Mouse (Mus musculus) heart, embryonic 11.5 days (tissue): Measurements from ENCODE around the gene Mrtfb. TPM values are rescaled to one million over a fixed set of nuclear protein-coding genes. Genes with fewer than 3 reads are reported as not detected.
A peak's percentile ranks its signal among the peaks of the same experiment; 100 is the strongest.

ENCODE experiments used
- ATAC-seq: fragments of 200-750 bp; cut with Nextera tagmentation; replicated peaks from 2 replicates; pipeline ENCODE4 v1.8.0; 2017; ENCODE audit warnings: moderate library complexity; ENCODE audit not compliant: insufficient number of reproducible peaks, low FRiP score, low TSS enrichment
- H3K27ac ChIP-seq: fragments of 300-500 bp; sonication (generic); 2 replicates; pipeline ENCODE4 v1.5.1; 2014; ENCODE audit warnings: mild to moderate bottlenecking, low read depth, low read length
- H3K27me3 ChIP-seq: fragments of 300-500 bp; sonication (generic); 2 replicates; pipeline ENCODE4 v1.6.1; 2014; ENCODE audit warnings: mild to moderate bottlenecking, low read length, mixed read lengths; ENCODE audit not compliant: control insufficient read depth, insufficient read depth
- H3K36me3 ChIP-seq: fragments of 300-500 bp; sonication (generic); 2 replicates; pipeline ENCODE4 v1.6.1; 2014; ENCODE audit warnings: mild to moderate bottlenecking, low read length, moderate library complexity, mixed read lengths; ENCODE audit not compliant: control insufficient read depth, insufficient read depth
- H3K4me1 ChIP-seq: fragments of 300-500 bp; sonication (generic); 2 replicates; pipeline ENCODE4 v1.6.1; 2014; ENCODE audit warnings: low read length; ENCODE audit not compliant: control insufficient read depth, insufficient read depth
- H3K4me2 ChIP-seq: fragments of 300-500 bp; sonication (generic); 2 replicates; pipeline ENCODE4 v1.6.1; 2014; ENCODE audit warnings: mild to moderate bottlenecking, moderate library complexity
- H3K4me3 ChIP-seq: fragments of 300-500 bp; sonication (generic); 2 replicates; pipeline ENCODE4 v1.5.1; 2014; ENCODE audit warnings: low read depth, low read length
- H3K9ac ChIP-seq: fragments of 300-500 bp; sonication (generic); 2 replicates; pipeline ENCODE4 v1.6.1; 2014; ENCODE audit warnings: mild to moderate bottlenecking, low read depth, low read length, moderate library complexity
- H3K9me3 ChIP-seq: fragments of 300-500 bp; sonication (generic); replicated peaks from 2 replicates; pipeline ENCODE4 v1.6.1; 2016; ENCODE audit warnings: low read length; ENCODE audit not compliant: control insufficient read depth
- WGBS: fragments of 180-500 bp; shearing (Covaris S2); extraction: QIAGEN DNeasy Blood & Tissue Kit; methylation state at CpG from one replicate; pipeline ENCODE4 v1.1.7; 2014; ENCODE audit not compliant: insufficient replicate concordance; 5-methylcytosine and 5-hydroxymethylcytosine counted together
- polyA plus RNA-seq: library from polyadenylated mRNA; unstranded; fragments of >200 nt; fragmentation: Nextera tagmentation; extraction: Ambion mirVana; gene quantifications from 2 replicates; pipeline ENCODE4 v1.2.1, GENCODE M21; 2014

The Mrtfb gene
- polyA plus RNA-seq, 1 experiment from 2014 or later = 20.2 TPM

DNA sequence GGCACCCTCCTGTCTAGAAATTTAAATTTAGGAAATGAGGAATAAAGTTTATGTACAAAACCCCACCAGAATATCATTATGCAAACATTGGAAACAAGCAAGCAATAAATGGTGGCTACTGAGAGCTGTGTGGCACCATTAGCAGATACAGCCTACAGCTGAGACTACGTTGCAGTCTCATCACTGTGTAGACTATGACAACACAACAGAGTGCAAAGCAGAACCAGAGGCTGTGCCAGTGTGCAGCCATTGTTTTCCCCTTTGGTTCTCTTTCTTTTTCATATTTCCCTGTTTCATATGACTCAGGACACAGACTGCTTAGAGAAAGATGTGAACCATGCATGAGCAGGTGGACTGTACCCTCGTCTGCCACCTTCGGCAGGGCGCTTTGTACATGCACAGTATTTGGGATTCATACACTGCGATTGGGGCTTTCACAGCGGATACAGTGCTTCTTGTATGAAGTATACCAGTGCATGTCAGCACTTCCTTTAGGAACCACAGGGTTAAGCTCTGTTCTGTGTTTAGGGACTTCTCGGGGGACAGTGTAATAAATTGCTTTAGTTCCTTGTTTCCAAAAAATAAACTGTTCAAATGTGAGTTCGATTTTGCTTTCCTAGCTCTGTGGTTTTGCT lies 116.7 kb downstream of the Mrtfb start:
- H3K4me1 ChIP-seq = peaks cover 10% of the 10 kb centered on the region
- no peak overlapping the region for H3K27ac ChIP-seq
- WGBS = 91% methylated on average over 8 of the region's 8 CpGs
- H3K9ac ChIP-seq = no peak overlapping the region
- H3K27me3 ChIP-seq = no peaks in the 10 kb centered on the region
- no peak for ATAC-seq
- H3K9me3 ChIP-seq = no peaks in the 10 kb centered on the region
- no peaks in the 10 kb centered on the region for H3K36me3 ChIP-seq
- H3K4me2 ChIP-seq = no peak overlapping the region
- H3K4me3 ChIP-seq = no peak overlapping the region

- WGBS = 38% methylated on average over 7 of the region's 7 CpGs
- Histone ChIP-seq H3K9ac (no peak overlapping the region), H3K27ac (peak overlapping the region; percentile 31), H3K4me2 (peak overlapping the region; percentile 46), H3K9me3 (no peaks in the 10 kb centered on the region), H3K36me3 (no peaks in the 10 kb centered on the region), H3K4me3 (no peak overlapping the region), H3K27me3 (no peaks in the 10 kb centered on the region), H3K4me1 (peaks cover 12% of the 10 kb centered on the region)
- ATAC-seq = no peak
Measured at GRCm38 (mm10) chr16:13376947-13377486, 120.7 kb downstream of the Mrtfb start.

- H3K36me3 ChIP-seq = no peaks in the 10 kb centered on the region; the same call in 1 of the 2 replicates
Measured at GRCm38 (mm10) chr16:13378157-13378556, 121.9 kb downstream of the Mrtfb start.

DNA sequence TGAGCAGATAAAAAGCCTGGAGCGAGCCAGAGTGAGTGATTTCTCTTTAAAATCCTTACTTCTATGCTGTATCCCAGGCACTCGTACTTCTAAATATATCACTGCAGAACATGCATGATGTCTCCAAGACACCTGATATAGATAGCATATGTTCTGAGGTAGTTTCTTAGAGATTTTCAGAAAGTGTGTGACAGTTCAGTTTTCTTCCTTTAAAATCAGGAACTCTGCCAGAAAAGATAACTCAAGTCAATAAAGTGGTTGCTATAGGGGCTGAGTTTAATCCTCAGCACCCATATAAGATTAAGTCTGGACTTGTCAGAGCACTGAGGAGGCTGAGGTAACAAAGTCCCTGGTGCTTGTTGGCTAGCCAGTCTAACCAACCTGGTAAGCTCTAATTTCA lies 123.6 kb downstream of the Mrtfb start:
- H3K4me1 ChIP-seq = peaks cover 12% of the 10 kb centered on the region
- H3K27me3 ChIP-seq = no peaks in the 10 kb centered on the region
- H3K9me3 ChIP-seq = no peaks in the 10 kb centered on the region
- H3K4me2 ChIP-seq = no peak overlapping the region
- WGBS = 50% methylated on average over 2 of the region's 2 CpGs
- H3K4me3 ChIP-seq = no peak overlapping the region
- no peak overlapping the region for H3K9ac ChIP-seq
- no peaks in the 10 kb centered on the region; the same call in 1 of the 2 replicates for H3K36me3 ChIP-seq
- no peak overlapping the region for H3K27ac ChIP-seq
- ATAC-seq = no peak

More at GRCm38 (mm10) chr16:13378157-13378556, 121.9 kb downstream of the Mrtfb start:
- Histone ChIP-seq H3K4me3 (no peak overlapping the region), H3K9me3 (no peaks in the 10 kb centered on the region), H3K9ac (no peak overlapping the region), H3K4me1 (peaks cover 12% of the 10 kb centered on the region), H3K27me3 (no peaks in the 10 kb centered on the region), H3K4me2 (no peak overlapping the region), H3K27ac (no peak overlapping the region)
- 86% methylated on average over 5 of the region's 5 CpGs for WGBS
- no peak for ATAC-seq

DNA sequence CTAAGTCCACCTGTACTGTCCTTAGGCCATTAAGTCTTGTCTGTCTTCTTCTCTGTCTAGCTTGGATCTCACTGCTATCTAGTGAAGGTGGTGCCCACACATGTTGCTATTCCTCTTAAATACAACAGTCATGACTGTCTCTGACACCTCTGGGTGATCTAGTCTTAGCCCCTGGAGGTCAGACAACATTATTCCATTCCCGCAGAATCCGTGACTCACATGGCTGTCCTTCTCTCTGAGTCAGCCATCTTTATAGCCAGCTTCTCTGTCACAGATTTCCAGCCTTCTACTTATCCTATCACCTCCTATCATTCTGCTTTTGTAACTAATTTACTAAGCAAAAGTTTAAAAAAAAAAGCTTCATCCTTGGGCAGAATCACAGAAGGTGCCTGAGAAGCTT lies 125.5 kb downstream of the Mrtfb start:
- no peaks in the 10 kb centered on the region for H3K9me3 ChIP-seq
- no peak overlapping the region for H3K4me3 ChIP-seq
- H3K27ac ChIP-seq = no peak overlapping the region
- no peak overlapping the region for H3K9ac ChIP-seq
- peaks cover 12% of the 10 kb centered on the region for H3K4me1 ChIP-seq
- WGBS = 81% methylated on average over 2 of the region's 2 CpGs
- ATAC-seq = no peak
- H3K36me3 ChIP-seq = peaks cover 5% of the 10 kb centered on the region
- no peaks in the 10 kb centered on the region for H3K27me3 ChIP-seq
- no peak overlapping the region for H3K4me2 ChIP-seq

- WGBS = 75% methylated on average over 4 of the region's 4 CpGs
- peaks cover 10% of the 10 kb centered on the region for H3K36me3 ChIP-seq
- ATAC-seq = no peak
Measured at GRCm38 (mm10) chr16:13387306-13387705, 131.0 kb downstream of the Mrtfb start.

DNA sequence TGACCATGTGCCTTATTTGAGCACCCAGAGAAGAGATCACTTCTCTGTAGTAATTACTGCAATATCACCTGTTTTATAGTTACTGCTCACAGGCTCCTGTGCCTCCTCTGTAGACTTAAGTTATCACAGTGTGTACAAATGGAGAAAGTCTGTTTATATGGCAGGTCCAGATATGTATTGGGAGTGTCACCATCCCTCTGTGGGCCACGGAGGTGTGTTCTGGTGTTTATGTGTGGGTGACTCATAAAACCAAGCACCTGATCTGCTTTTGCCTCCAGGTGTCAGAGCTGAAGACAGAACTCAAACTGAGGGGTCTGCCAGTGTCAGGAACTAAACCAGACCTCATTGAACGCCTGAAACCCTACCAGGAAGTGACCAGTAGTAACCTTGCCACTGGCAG lies 144.1 kb downstream of the Mrtfb start:
- Histone ChIP-seq H3K9me3 (no peaks in the 10 kb centered on the region), H3K4me3 (no peak overlapping the region), H3K4me2 (no peak overlapping the region), H3K27me3 (no peaks in the 10 kb centered on the region), H3K36me3 (peaks cover 36% of the 10 kb centered on the region), H3K4me1 (no peaks in the 10 kb centered on the region), H3K27ac (no peak overlapping the region), H3K9ac (no peak overlapping the region)
- no peak for ATAC-seq
- 68% methylated on average over 2 of the region's 2 CpGs for WGBS

More at GRCm38 (mm10) chr16:13387306-13387705, 131.0 kb downstream of the Mrtfb start:
- no peak overlapping the region for H3K4me3 ChIP-seq
- H3K9me3 ChIP-seq = no peaks in the 10 kb centered on the region
- H3K9ac ChIP-seq = no peak overlapping the region
- H3K4me2 ChIP-seq = no peak overlapping the region
- H3K27me3 ChIP-seq = no peaks in the 10 kb centered on the region
- no peak overlapping the region for H3K27ac ChIP-seq
- H3K4me1 ChIP-seq = no peaks in the 10 kb centered on the region

GRCm38 (mm10) chr16:13401591-13401990 lies 145.3 kb downstream of the Mrtfb start:
- no peak overlapping the region for H3K27ac ChIP-seq
- no peak for ATAC-seq
- no peaks in the 10 kb centered on the region for H3K27me3 ChIP-seq
- no peak overlapping the region for H3K4me3 ChIP-seq
- no peaks in the 10 kb centered on the region for H3K9me3 ChIP-seq
- H3K9ac ChIP-seq = no peak overlapping the region
- H3K4me1 ChIP-seq = no peaks in the 10 kb centered on the region
- WGBS = 86% methylated on average over 5 of the region's 5 CpGs
- no peak overlapping the region for H3K4me2 ChIP-seq
- H3K36me3 ChIP-seq = peaks cover 32% of the 10 kb centered on the region

DNA sequence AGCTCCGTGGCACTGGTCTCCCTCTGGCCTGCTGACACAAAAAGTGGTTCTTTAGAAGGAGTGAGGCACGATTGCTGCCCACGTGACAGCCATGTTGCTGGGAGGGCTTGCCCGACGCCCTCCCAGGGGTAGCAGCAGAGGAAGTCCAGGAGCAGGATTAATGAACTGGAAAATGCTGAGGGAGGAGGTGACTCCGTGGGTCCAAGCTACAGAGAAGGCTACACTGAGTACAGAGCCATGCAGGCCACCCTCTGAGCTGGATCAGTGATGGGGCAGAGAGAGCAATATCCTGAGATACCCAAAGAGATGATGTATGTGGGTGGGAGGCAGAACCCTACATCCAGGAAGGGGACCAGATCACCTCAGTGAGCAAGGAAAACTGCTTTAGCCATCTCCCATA lies 148.4 kb downstream of the Mrtfb start:
- Histone ChIP-seq H3K9me3 (no peaks in the 10 kb centered on the region), H3K4me1 (no peaks in the 10 kb centered on the region), H3K9ac (no peak overlapping the region), H3K27ac (no peak overlapping the region), H3K36me3 (peaks cover 31% of the 10 kb centered on the region), H3K4me3 (no peak overlapping the region), H3K27me3 (no peaks in the 10 kb centered on the region), H3K4me2 (no peak overlapping the region)
- no peak; the same call in 1 of the 2 replicates for ATAC-seq
- 80% methylated on average over 6 of the region's 6 CpGs for WGBS
